Mouse (Mus musculus) megakaryocyte, embryonic 14.5 days (primary cell): Measurements from ENCODE around the gene Scrt2. TPM values are rescaled to one million over a fixed set of nuclear protein-coding genes. Genes with fewer than 3 reads are reported as not detected.
"Not testable (repeated sequence)": the region's sequence is repeated elsewhere in the genome, so short reads cannot be mapped to it uniquely, and the experiment has no call there.

ENCODE experiments used
- H3K27me3 ChIP-seq: replicated peaks from 2 replicates; pipeline ENCODE3; 2012; ENCODE audit warnings: inconsistent platforms
- H3K36me3 ChIP-seq: replicated peaks from 2 replicates; pipeline ENCODE3; 2012; ENCODE audit warnings: low read length, inconsistent platforms, mixed read lengths
- H3K4me1 ChIP-seq: 2 replicates; pipeline ENCODE4 v1.6.1; 2012; ENCODE audit warnings: inconsistent platforms
- H3K4me3 ChIP-seq: replicated peaks from 2 replicates; pipeline ENCODE3; 2012; ENCODE audit warnings: moderate library complexity, mild to moderate bottlenecking, inconsistent platforms
- H3K9me3 ChIP-seq: 2 replicates; pipeline ENCODE4 v1.6.1; 2012; ENCODE audit warnings: inconsistent platforms
- FLI1 ChIP-seq: IDR thresholded peaks from 2 replicates; pipeline ENCODE4 v1.6.1; 2012; ENCODE audit warnings: low read length, inconsistent platforms, mixed read lengths
- GATA1 ChIP-seq: IDR thresholded peaks from 3 replicates; pipeline ENCODE4 v1.6.1; 2012; ENCODE audit warnings: mixed read lengths, low read length, inconsistent platforms, borderline replicate concordance
- polyA plus RNA-seq: library from polyadenylated mRNA; stranded (reverse); fragments of >175 nt; gene quantifications from 2 replicates; pipeline ENCODE4 v1.2.3, GENCODE M21; 2012; ENCODE audit warnings: low replicate concordance; ENCODE audit not compliant: insufficient read depth

Scrt2 gene
- polyA plus RNA-seq, 1 experiment = not detected

DNA sequence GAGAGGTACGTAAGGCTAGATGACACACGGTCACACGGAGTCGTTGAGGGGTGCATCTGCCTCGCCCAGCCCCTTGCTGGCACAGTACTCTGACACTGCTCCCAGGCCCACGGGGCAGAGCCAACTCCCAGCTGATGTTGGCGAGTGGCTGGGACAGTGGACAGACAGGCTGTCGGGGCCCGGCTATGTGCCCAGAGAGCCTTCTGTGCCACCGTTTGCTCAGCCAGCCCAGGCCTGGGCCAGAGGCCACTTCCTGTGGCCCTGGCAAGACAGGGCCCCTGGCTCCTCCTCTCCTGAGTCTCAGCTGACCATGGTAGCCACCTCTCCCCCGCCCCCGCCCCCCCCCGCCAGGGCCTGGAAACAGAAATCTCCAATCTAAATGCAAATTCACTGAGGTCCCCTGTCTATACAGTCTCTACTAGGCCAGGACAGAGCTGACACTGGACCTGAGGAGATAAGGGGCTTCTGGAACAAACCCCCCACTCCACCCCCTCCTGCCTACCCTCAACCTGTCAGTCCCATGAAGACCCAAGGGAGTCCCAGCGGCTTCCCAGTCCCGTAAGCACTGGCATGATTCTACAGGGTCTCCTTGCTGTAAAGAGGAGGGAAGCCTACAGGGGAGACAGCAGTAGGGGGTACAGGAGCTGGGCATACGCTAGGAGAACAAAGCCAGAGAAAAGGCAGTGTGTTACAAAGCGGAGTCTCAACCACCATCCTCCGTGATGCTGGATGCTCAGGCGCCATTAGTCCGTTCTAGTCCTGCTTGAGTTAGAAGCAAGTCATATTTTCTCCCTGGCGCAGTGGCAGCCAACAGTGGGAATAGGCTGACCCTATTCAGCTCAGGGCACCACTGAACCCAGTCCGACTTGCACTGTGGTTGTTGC, 24.7 kb upstream of the Scrt2 start:
- Histone ChIP-seq H3K4me1 (peaks cover 4% of the 10 kb centered on the region), H3K27me3 (peaks cover 85% of the 10 kb centered on the region), H3K4me3 (no peak overlapping the region), H3K9me3 (no peaks in the 10 kb centered on the region), H3K36me3 (no peaks in the 10 kb centered on the region)
- TF ChIP-seq GATA1 (no peak), FLI1 (no peak)

DNA sequence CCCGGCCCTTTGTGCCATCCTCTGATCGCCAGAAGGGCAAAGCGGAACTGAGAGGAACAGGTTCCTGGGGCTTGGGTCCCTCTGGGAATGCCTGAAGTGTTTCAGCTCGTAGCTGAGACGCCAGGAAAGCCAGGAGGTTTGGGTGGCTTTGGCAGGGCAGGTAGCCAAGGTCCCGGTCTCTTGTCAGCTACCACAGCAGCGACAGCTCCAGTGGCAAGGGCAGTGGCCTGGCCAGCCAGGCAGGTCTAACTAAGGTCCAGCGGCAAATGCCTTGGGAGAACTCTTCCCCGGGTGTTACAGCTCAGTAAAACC, 24.1 kb upstream of the Scrt2 start:
- H3K36me3 ChIP-seq = no peaks in the 10 kb centered on the region
- no peaks in the 10 kb centered on the region for H3K9me3 ChIP-seq
- H3K4me1 ChIP-seq = peaks cover 4% of the 10 kb centered on the region
- TF ChIP-seq GATA1 (no peak), FLI1 (no peak)
- peaks cover 82% of the 10 kb centered on the region for H3K27me3 ChIP-seq
- no peak overlapping the region for H3K4me3 ChIP-seq

DNA sequence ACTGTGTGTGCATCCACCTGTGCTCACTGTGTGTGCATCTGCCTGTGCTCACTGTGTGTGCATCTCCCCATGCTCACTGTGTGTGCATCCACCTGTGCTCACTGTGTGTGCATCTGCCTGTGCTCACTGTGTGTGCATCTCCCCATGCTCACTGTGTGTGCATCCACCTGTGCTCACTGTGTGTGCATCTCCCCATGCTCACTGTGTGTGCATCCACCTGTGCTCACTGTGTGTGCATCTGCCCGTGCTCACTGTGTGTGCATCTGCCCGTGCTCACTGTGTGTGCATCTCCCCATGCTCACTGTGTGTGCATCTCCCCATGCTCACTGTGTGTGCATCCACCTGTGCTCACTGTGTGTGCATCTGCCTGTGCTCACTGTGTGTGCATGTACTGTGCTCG, 18.5 kb upstream of the Scrt2 start:
- Histone ChIP-seq H3K4me3 (peak overlapping the region; percentile 64), H3K27me3 (peaks cover 70% of the 10 kb centered on the region)
- H3K4me1 ChIP-seq, H3K9me3 ChIP-seq, H3K36me3 ChIP-seq: not testable (repeated sequence)

DNA sequence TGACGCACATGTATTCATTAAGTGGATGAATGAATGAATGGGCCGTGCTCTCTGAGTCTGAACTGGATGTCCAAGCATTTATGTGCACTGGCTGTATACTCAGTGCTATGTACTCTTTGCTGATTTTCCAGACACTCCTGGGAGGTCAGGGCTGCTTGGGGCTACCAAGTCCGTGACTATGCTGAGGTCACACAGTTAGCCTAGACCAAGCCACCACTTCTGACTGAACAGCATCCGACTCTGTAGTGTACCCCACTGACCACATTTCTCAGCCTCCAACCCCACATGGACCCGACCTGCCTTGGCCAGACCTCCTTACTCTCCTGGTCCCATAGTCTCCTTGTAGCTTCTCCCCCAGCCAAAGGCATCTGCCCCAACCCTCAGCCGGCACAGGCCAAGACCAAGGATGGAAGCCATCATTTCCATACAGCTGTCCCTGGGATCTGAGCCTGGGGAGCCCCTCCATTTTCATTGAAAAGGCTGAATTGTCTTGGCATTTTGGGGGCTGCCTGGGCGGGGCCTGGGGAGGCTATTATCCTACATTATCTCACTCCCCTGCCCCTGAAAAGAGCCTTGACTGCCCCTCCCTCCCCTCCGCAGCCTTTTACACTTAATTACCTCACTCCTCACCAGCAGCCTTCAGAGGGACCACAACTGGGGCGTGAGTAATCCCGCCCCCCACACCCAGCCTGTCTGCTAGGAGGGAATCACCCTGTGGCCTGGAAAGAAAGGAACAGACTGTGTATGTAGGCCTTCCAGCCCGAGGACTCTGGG, 12.5 kb upstream of the Scrt2 start:
- no peaks in the 10 kb centered on the region for H3K36me3 ChIP-seq
- H3K4me3 ChIP-seq = no peak overlapping the region
- no peaks in the 10 kb centered on the region for H3K4me1 ChIP-seq
- peaks cover 67% of the 10 kb centered on the region for H3K27me3 ChIP-seq
- H3K9me3 ChIP-seq = no peaks in the 10 kb centered on the region
- no peak for TF ChIP-seq GATA1
- no peak for TF ChIP-seq FLI1

DNA sequence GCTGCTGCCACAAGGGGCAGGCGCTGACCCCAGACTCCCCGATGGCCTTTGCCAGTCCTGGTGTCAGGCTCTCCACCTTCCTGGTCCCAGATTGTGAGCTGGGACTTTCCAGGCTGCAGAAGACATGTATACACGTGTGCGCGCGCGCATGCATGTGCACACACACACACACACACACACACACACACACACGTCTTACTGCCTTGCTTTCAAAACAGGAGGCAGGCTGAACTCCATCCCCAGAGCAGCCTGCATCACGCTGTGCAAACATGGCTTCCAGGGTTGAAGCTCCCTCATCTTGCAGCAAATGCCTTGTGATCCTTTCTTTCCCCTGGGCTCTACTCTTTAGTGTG, 11.9 kb upstream of the Scrt2 start:
- TF ChIP-seq GATA1 = no peak
- no peak for TF ChIP-seq FLI1
- Histone ChIP-seq H3K36me3 (no peaks in the 10 kb centered on the region), H3K4me3 (no peak overlapping the region), H3K9me3 (no peaks in the 10 kb centered on the region), H3K27me3 (peaks cover 67% of the 10 kb centered on the region), H3K4me1 (no peaks in the 10 kb centered on the region)

DNA sequence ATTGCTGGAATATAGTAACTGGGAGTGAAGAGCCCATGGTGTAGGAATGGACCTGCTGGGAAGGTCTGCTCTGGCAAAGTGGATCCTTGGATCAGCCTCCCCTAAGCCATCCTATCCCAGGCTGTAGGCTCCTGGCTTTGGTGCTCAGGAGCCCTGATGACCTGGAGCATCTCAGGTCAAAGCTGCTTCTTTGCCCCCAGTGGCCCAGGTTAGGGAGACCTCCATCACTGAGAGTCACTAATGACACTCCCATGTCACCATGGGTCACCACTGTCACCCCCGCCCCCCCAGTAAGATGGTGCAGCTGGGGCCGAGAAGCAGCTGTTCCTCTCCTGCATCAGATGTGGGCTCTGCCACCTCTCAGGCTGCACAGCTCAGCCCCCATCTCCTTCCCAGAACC, 11.4 kb upstream of the Scrt2 start:
- Histone ChIP-seq H3K4me3 (no peak overlapping the region), H3K36me3 (no peaks in the 10 kb centered on the region), H3K4me1 (no peaks in the 10 kb centered on the region), H3K9me3 (no peaks in the 10 kb centered on the region), H3K27me3 (peaks cover 67% of the 10 kb centered on the region)
- TF ChIP-seq GATA1 (no peak), FLI1 (no peak)

DNA sequence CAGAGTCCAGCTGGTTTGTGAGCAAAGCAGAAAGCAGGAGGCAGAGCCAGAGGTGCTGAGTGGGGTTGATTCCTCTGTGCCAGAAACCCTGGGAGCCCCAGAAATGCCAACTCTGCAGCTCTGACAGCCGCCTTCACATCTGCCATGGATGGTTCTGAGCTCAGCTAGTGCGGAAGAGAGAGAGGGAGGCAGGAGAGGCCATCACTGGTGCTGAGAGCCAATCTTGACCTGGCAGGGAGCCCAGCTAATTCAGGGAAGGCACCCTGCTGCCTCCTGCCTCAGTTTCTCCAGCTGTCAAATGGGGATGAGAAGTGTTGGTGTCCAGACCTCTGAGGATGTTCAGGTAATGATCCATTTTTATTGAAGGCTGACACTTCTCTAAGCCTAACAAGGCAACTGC, 6.8 kb upstream of the Scrt2 start:
- Histone ChIP-seq H3K4me1 (no peaks in the 10 kb centered on the region), H3K9me3 (no peaks in the 10 kb centered on the region), H3K27me3 (peaks cover 78% of the 10 kb centered on the region), H3K4me3 (no peak overlapping the region), H3K36me3 (no peaks in the 10 kb centered on the region)
- TF ChIP-seq FLI1 (no peak), GATA1 (no peak)

DNA sequence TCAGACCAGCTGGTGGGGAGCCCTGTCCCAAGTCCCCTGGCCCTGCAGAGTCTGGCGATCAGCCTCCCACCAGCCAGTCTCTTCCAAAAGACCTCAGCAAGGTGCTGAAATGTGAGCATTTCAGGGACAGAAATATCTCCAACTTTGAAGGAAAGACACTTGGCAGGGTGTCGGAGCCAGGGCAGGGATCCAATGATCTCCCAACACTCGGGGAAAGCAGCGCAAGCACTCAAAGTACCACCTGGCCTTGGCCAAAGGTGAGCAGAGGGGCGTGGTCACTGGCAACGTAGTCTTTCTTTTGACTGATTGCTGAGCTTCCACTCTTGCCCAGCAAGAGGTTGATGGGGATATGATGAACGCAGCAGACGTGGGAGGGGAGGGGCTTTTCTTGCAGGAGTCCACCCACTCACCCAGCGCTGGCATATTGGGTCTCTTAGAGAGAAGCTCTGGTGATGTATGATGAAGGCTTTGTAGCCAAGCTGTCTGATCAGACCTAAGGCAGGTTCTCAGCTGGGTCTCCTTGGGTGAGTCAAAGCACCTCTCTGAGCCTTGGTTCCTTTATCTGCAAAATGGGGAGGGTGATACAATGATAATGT, 5.9 kb upstream of the Scrt2 start:
- no peaks in the 10 kb centered on the region for H3K36me3 ChIP-seq
- H3K27me3 ChIP-seq = peaks cover 78% of the 10 kb centered on the region
- no peaks in the 10 kb centered on the region for H3K9me3 ChIP-seq
- no peak overlapping the region for H3K4me3 ChIP-seq
- no peak for TF ChIP-seq GATA1
- no peak for TF ChIP-seq FLI1
- no peaks in the 10 kb centered on the region; the same call in 1 of the 2 replicates for H3K4me1 ChIP-seq

DNA sequence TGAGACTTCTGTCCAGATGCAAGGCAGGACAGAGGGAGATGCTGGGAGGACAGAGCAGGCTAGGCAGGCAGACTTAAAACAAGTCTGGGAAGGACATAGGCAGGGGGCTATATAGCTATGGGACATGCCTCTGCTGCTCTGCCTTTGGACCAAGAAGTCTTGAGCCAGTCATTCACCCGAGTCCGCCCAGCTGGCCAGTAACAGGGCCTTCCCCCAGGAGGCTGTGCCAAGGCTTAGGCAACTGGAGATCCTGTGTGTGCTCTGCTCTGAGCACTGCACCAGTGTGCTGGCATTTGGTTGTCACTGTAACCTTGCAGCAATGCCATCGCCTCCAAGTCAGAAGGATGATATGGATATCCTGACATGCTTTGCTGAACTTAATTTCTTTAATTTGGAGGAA, 4.0 kb upstream of the Scrt2 start:
- Histone ChIP-seq H3K4me3 (no peak overlapping the region), H3K36me3 (no peaks in the 10 kb centered on the region), H3K27me3 (peaks cover 91% of the 10 kb centered on the region), H3K4me1 (peaks cover 19% of the 10 kb centered on the region), H3K9me3 (no peaks in the 10 kb centered on the region)
- no peak for TF ChIP-seq GATA1
- no peak for TF ChIP-seq FLI1
